Mouse (Mus musculus) frontal cortex, adult 2 months (tissue): ENCODE measurements around the gene Mroh2a. TPM values are rescaled to one million over a fixed set of nuclear protein-coding genes. Genes with fewer than 3 reads are reported as not detected.

Experiments
- DNase-seq, 2 experiments: peaks; one replicate each; pipeline ENCODE4 v3.0.0; 2022; ENCODE audit warnings: low spot score in 1 of 2; ENCODE audit errors: extremely low spot score in 1 of 2
- polyA plus RNA-seq: library from polyadenylated mRNA; depleted of rRNA; stranded (reverse); fragments of >200 nt; gene quantifications from 2 replicates; pipeline ENCODE4 v1.2.3, GENCODE M21; 2012

Mroh2a gene
- polyA plus RNA-seq, 1 experiment: 0.02 TPM

- DNase-seq: no peak
Observed at GRCm38 (mm10) chr1:88275078-88275680, 48.4 kb downstream of the Mroh2a start.

- DNase-seq: no peak
Observed at GRCm38 (mm10) chr1:88275698-88276523, 49.1 kb downstream of the Mroh2a start.

GRCm38 (mm10) chr1:88276524-88277097, 49.8 kb downstream of the Mroh2a start:
- no peak for DNase-seq

GRCm38 (mm10) chr1:88277098-88277817, 50.5 kb downstream of the Mroh2a start, which contains the start of the genes Hjurp and Trpm8:
Gene Hjurp, minus strand, starts transcription at chr1:88277633.
Gene Trpm8, plus strand, starts transcription at chr1:88277661.
- DNase-seq: peak; percentile 100

GRCm38 (mm10) chr1:88277818-88278511, 51.2 kb downstream of the Mroh2a start:
- DNase-seq: no peak

GRCm38 (mm10) chr1:88279111-88280005, 52.6 kb downstream of the Mroh2a start:
- DNase-seq: no peak

GRCm38 (mm10) chr1:88280006-88280690, 53.4 kb downstream of the Mroh2a start:
- no peak for DNase-seq

- no peak for DNase-seq
Observed at GRCm38 (mm10) chr1:88282301-88282700, 55.5 kb downstream of the Mroh2a start.

GRCm38 (mm10) chr1:88283376-88284227, 56.8 kb downstream of the Mroh2a start:
- no peak for DNase-seq

GRCm38 (mm10) chr1:88284228-88284945, 57.6 kb downstream of the Mroh2a start:
- no peak for DNase-seq

GRCm38 (mm10) chr1:88284946-88285320, 58.1 kb downstream of the Mroh2a start:
- DNase-seq: peak in 1 of 2 experiments; percentile 3

GRCm38 (mm10) chr1:88285652-88286051, 58.9 kb downstream of the Mroh2a start:
- DNase-seq: no peak

- DNase-seq: no peak
Observed at GRCm38 (mm10) chr1:88286136-88286845, 59.5 kb downstream of the Mroh2a start.

- DNase-seq: no peak
Observed at GRCm38 (mm10) chr1:88286887-88287696, 60.3 kb downstream of the Mroh2a start.

GRCm38 (mm10) chr1:88287697-88287980, 60.9 kb downstream of the Mroh2a start:
- DNase-seq: peak in 1 of 2 experiments; percentile 70
